ENCODE assay signal across 8 mouse cellular contexts in genomic region chr7:19211996-19212755, GRCm38 (mm10). TPM values are rescaled to one million over a fixed set of nuclear protein-coding genes. Genes with fewer than 3 reads are reported as not detected.
DNase-seq lines count a peak whose midpoint lies in the region; ATAC-seq lines count a peak whose summit lies in the region.

TSS of gene Gpr4 (plus strand) at chr7:19212538.

- peak within 1 kb of the TSS; percentile 76 for H3K4me3 ChIP-seq in brown adipose tissue, adult 24 weeks (ENCODE audit: insufficient read depth, low read depth, low read length)
- peak within 1 kb of the TSS; percentile 60 for H3K4me3 ChIP-seq in heart, embryonic 13.5 days

- ATAC-seq in heart, embryonic 13.5 days (ENCODE audit: extremely low read depth, insufficient number of reproducible peaks, low FRiP score, low TSS enrichment), result peak; percentile 51; the same call in 1 of the 2 replicates
- peak; percentile 38; the same call in 1 of the 2 replicates for ATAC-seq in megakaryocyte-erythroid progenitor cell, adult 5-6 weeks (replicated peaks; ENCODE audit: low FRiP score, low TSS enrichment, poor library complexity, severe bottlenecking)

- H3K9ac ChIP-seq in heart, embryonic 13.5 days, result peak within 1 kb of the TSS; percentile 80

- H3K4me1 ChIP-seq in brown adipose tissue, adult 24 weeks (ENCODE audit: control insufficient read depth, insufficient read depth, insufficient read length, low read length), result peaks cover 4% of the 10 kb centered on the region; the same call in 1 of the 2 replicates
- H3K4me1 ChIP-seq in heart, embryonic 13.5 days, result peaks cover 24% of the 10 kb centered on the region

- WGBS in heart, embryonic 13.5 days, result 2% methylated on average over 26 of the region's 30 CpGs

- peaks cover 29% of the 10 kb centered on the region for H3K27me3 ChIP-seq in heart, embryonic 13.5 days (replicated peaks)

- H3K27ac ChIP-seq in brown adipose tissue, adult 24 weeks (replicated peaks; ENCODE audit: low read depth, low read length), result peak within 1 kb of the TSS; percentile 99
- no peak within 1 kb of the TSS for H3K27ac ChIP-seq in heart, embryonic 13.5 days (replicated peaks)

- H3K9me3 ChIP-seq in heart, embryonic 13.5 days, result no peaks in the 10 kb centered on the region

- H3K36me3 ChIP-seq in heart, embryonic 13.5 days, result 0 out of 2 replicates have a peak, but pooled peaks cover 2% of the 10 kb centered on the region

- DNase-seq in cerebellum, postnatal 10 days, result peak; percentile 36 to 54
- no peak for DNase-seq in cerebellum, adult 9-10 months
- DNase-seq in kidney, postnatal 36 days, result peak; percentile 54 to 74
- DNase-seq in thymus, postnatal 4 days, result peak; percentile 56
- no peak for DNase-seq in cerebellum, adult 8-10 months

- peak within 1 kb of the TSS; percentile 84 for H3K4me2 ChIP-seq in heart, embryonic 13.5 days

RNA-seq across cellular contexts. Expression of gene Gpr4, which starts in this region (rescaled TPM):
- 3.8 and 4.7 TPM in 2 replicates for polyA plus RNA-seq in brown adipose tissue, adult 24 weeks (2012; ENCODE audit: insufficient read depth, insufficient read length, missing spikeins)
- polyA plus RNA-seq in heart, embryonic 13.5 days (2015; fragmentation: Nextera tagmentation; extraction: Ambion mirVana), result 1.7 and 1.8 TPM in 2 replicates
- 0.64 TPM in 1 of 2 replicates, not detected in the other for total RNA-seq in megakaryocyte-erythroid progenitor cell, adult 5-6 weeks (2014; fragmentation: Nextera tagmentation)
- total RNA-seq in megakaryocyte-erythroid progenitor cell, adult 5-6 weeks (2017), result not detected in 2 replicates

Comparison
In these comparisons a context has a peak if more than half of its experiments do, and no peak if none do; other contexts are left out.
1. DNase-seq: peak in cerebellum, postnatal 10 days (2 of 2), kidney, postnatal 36 days (2 of 2) and thymus, postnatal 4 days (single experiment); none in cerebellum, adult 9-10 months (single experiment) and cerebellum, adult 8-10 months (single experiment).
2. Peak in ATAC-seq in megakaryocyte-erythroid progenitor cell, adult 5-6 weeks; RNA of the gene not detected or under 1 TPM.